Mouse (Mus musculus) spleen, adult 2 months (tissue): Measurements from ENCODE around the gene Siah2.

Source experiments
- CTCF ChIP-seq: fragments of 200-500 bp; IDR thresholded peaks from 2 replicates; pipeline ENCODE4 v1.5.1; 2011; ENCODE audit warnings: mild to moderate bottlenecking, inconsistent platforms; ENCODE audit not compliant: insufficient read depth, insufficient read length, insufficient replicate concordance; ENCODE audit errors: extremely low read depth
- POLR2A ChIP-seq: fragments of 200-500 bp; IDR thresholded peaks from 2 replicates; pipeline ENCODE4 v1.6.1; 2011; ENCODE audit warnings: low read depth, low read length, inconsistent platforms

- TF ChIP-seq CTCF = no peak
- no peak for TF ChIP-seq POLR2A
These were observed 21.8 kb upstream of the Siah2 start for GRCm38 (mm10) chr3:58714034-58714433.
